Mouse (Mus musculus) limb, embryonic 13.5 days (tissue): Measurements from ENCODE around the gene Hist1h3b. TPM values are rescaled to one million over a fixed set of nuclear protein-coding genes. Genes with fewer than 3 reads are reported as not detected.

Source experiments
- ATAC-seq: fragments of 200-750 bp; cut with Nextera tagmentation; 2 replicates; pipeline ENCODE4 v1.8.0; 2017; ENCODE audit warnings: low read depth, moderate number of reproducible peaks, moderate TSS enrichment; ENCODE audit not compliant: low FRiP score
- H3K27ac ChIP-seq: fragments of 300-500 bp; sonication (generic); 2 replicates; pipeline ENCODE4 v1.5.1; 2015; ENCODE audit warnings: inconsistent platforms, mild to moderate bottlenecking, moderate library complexity
- H3K27me3 ChIP-seq: fragments of 300-500 bp; sonication (generic); 2 replicates; pipeline ENCODE4 v1.6.1; 2015; ENCODE audit warnings: mild to moderate bottlenecking, inconsistent platforms
- H3K36me3 ChIP-seq: fragments of 300-500 bp; sonication (generic); 2 replicates; pipeline ENCODE4 v1.6.1; 2015; ENCODE audit warnings: inconsistent platforms, mild to moderate bottlenecking, moderate library complexity
- H3K4me1 ChIP-seq: fragments of 300-500 bp; sonication (generic); 2 replicates; pipeline ENCODE4 v1.6.1; 2015; ENCODE audit warnings: inconsistent platforms
- H3K4me2 ChIP-seq: fragments of 300-500 bp; sonication (generic); replicated peaks from 2 replicates; pipeline ENCODE4 v1.6.1; 2015; ENCODE audit warnings: inconsistent platforms, mild to moderate bottlenecking, moderate library complexity
- H3K4me3 ChIP-seq: fragments of 300-500 bp; sonication (generic); 2 replicates; pipeline ENCODE4 v1.5.1; 2015; ENCODE audit warnings: moderate library complexity, mild to moderate bottlenecking, inconsistent platforms
- H3K9ac ChIP-seq: fragments of 300-500 bp; sonication (generic); 2 replicates; pipeline ENCODE4 v1.6.1; 2015; ENCODE audit warnings: mild to moderate bottlenecking, inconsistent platforms
- H3K9me3 ChIP-seq: fragments of 300-500 bp; sonication (generic); 2 replicates; pipeline ENCODE4 v1.6.1; 2016; ENCODE audit warnings: inconsistent platforms
- WGBS: fragments of 180-500 bp; shearing (Covaris S2); methylation state at CpG from one replicate; pipeline ENCODE4 v1.1.7; 2015; 5-methylcytosine and 5-hydroxymethylcytosine counted together
- microRNA-seq: library from miRNA; unstranded; fragments of <30 nt; microRNA quantifications from one replicate; pipeline ENCODE4, GENCODE M21; 2016
- polyA plus RNA-seq: library from polyadenylated mRNA; unstranded; fragments of >200 nt; fragmentation: Nextera tagmentation; extraction: Ambion mirVana; gene quantifications from 2 replicates; pipeline ENCODE4 v1.2.1, GENCODE M21; 2015

The Hist1h3b gene
- polyA plus RNA-seq, 1 experiment from 2014 or later, result 14.7 TPM

GRCm38 (mm10) chr13:23772561-23773313, 20.7 kb downstream of the Hist1h3b start:
- 24% methylated on average over 21 of the region's 21 CpGs for WGBS
- Histone ChIP-seq H3K4me2 (peak overlapping the region; percentile 52), H3K27ac (no peak overlapping the region), H3K9ac (no peak overlapping the region), H3K27me3 (no peaks in the 10 kb centered on the region), H3K36me3 (no peaks in the 10 kb centered on the region), H3K4me3 (no peak overlapping the region), H3K4me1 (peaks cover 4% of the 10 kb centered on the region; the same call in 1 of the 2 replicates), H3K9me3 (no peaks in the 10 kb centered on the region)
- peak; percentile 87 for ATAC-seq

- no peaks in the 10 kb centered on the region for H3K27me3 ChIP-seq
- no peaks in the 10 kb centered on the region for H3K36me3 ChIP-seq
- no peak overlapping the region for H3K27ac ChIP-seq
- WGBS, result 88% methylated on average over 7 of the region's 7 CpGs
- no peak overlapping the region for H3K9ac ChIP-seq
- no peaks in the 10 kb centered on the region for H3K9me3 ChIP-seq
- ATAC-seq, result no peak
- H3K4me2 ChIP-seq, result no peak overlapping the region
- no peaks in the 10 kb centered on the region for H3K4me1 ChIP-seq
- no peak overlapping the region for H3K4me3 ChIP-seq
Observed at GRCm38 (mm10) chr13:23778339-23778738, 26.3 kb downstream of the Hist1h3b start.

GRCm38 (mm10) chr13:23779025-23779424, 27.0 kb downstream of the Hist1h3b start:
- Histone ChIP-seq H3K27me3 (no peaks in the 10 kb centered on the region), H3K36me3 (no peaks in the 10 kb centered on the region), H3K9ac (no peak overlapping the region), H3K4me3 (no peak overlapping the region), H3K9me3 (no peaks in the 10 kb centered on the region), H3K4me2 (no peak overlapping the region), H3K27ac (no peak overlapping the region), H3K4me1 (no peaks in the 10 kb centered on the region)
- ATAC-seq, result no peak
- WGBS, result 86% methylated on average over 4 of the region's 4 CpGs

- no peaks in the 10 kb centered on the region for H3K36me3 ChIP-seq
- H3K4me3 ChIP-seq, result no peak overlapping the region
- H3K9me3 ChIP-seq, result no peaks in the 10 kb centered on the region
- H3K27ac ChIP-seq, result no peak overlapping the region
- H3K9ac ChIP-seq, result no peak overlapping the region
- H3K27me3 ChIP-seq, result no peaks in the 10 kb centered on the region
- H3K4me2 ChIP-seq, result no peak overlapping the region
- no peak for ATAC-seq
- WGBS, result 45% methylated on average over 2 of the region's 2 CpGs
- no peaks in the 10 kb centered on the region for H3K4me1 ChIP-seq
Observed at GRCm38 (mm10) chr13:23792520-23792919, 40.5 kb downstream of the Hist1h3b start.

GRCm38 (mm10) chr13:23799405-23799804, 47.3 kb downstream of the Hist1h3b start:
- no peak for ATAC-seq
- Histone ChIP-seq H3K36me3 (no peaks in the 10 kb centered on the region), H3K27ac (no peak overlapping the region), H3K4me1 (peaks cover 14% of the 10 kb centered on the region), H3K4me3 (no peak overlapping the region), H3K9ac (no peak overlapping the region), H3K9me3 (no peaks in the 10 kb centered on the region), H3K27me3 (no peaks in the 10 kb centered on the region), H3K4me2 (no peak overlapping the region)
- 62% methylated on average over 5 of the region's 5 CpGs for WGBS

Small RNA genes lying within 50 kb of the gene (microRNA-seq; reads per million reads assigned to microRNA genes)
- gene Gm44314 (not detected), gene Gm44484 (not detected)

Other genes with a start within 250 kb of the Hist1h3b start
- 4.1 and 8.4 TPM in 2 replicates for gene Hist1h4h, start 221.2 kb upstream of the Hist1h3b start, polyA plus RNA-seq
- gene Hist1h2af, start 218.4 kb upstream of the Hist1h3b start, polyA plus RNA-seq, result 9.3 and 10.0 TPM in 2 replicates
- 9.8 and 10.9 TPM in 2 replicates for gene Hist1h3g, start 216.8 kb upstream of the Hist1h3b start, polyA plus RNA-seq
- gene Hist1h2bh, start 208.9 kb upstream of the Hist1h3b start, polyA plus RNA-seq, result 0.74 and 1.0 TPM in 2 replicates
- 1.5 and 1.7 TPM in 2 replicates for gene Hist1h3f, start 208.2 kb upstream of the Hist1h3b start, polyA plus RNA-seq
- 1.0 and 1.9 TPM in 2 replicates for gene Hist1h4f, start 200.6 kb upstream of the Hist1h3b start, polyA plus RNA-seq
- gene Hist1h1d, start 199.0 kb upstream of the Hist1h3b start, polyA plus RNA-seq, result 0.46 and 0.51 TPM in 2 replicates
- 8.2 and 8.9 TPM in 2 replicates for gene Hist1h3e, start 189.9 kb upstream of the Hist1h3b start, polyA plus RNA-seq
- gene Hist1h2ae, start 181.0 kb upstream of the Hist1h3b start, polyA plus RNA-seq, result 110 and 115 TPM in 2 replicates
- gene Hist1h2bg, start 180.9 kb upstream of the Hist1h3b start, polyA plus RNA-seq, result 11.2 and 14.4 TPM in 2 replicates
- gene Hist1h2bf, start 178.1 kb upstream of the Hist1h3b start, polyA plus RNA-seq, result 9.1 and 16.5 TPM in 2 replicates
- gene Hist1h2ad, start 177.9 kb upstream of the Hist1h3b start, polyA plus RNA-seq, result 1.0 and 3.0 TPM in 2 replicates
- 7.8 and 8.4 TPM in 2 replicates for gene Hist1h3d, start 176.5 kb upstream of the Hist1h3b start, polyA plus RNA-seq
- gene Hist1h4d, start 170.7 kb upstream of the Hist1h3b start, polyA plus RNA-seq, result 126 and 130 TPM in 2 replicates
- gene Hist1h2be, start 131.1 kb upstream of the Hist1h3b start, polyA plus RNA-seq, result 2.0 and 2.5 TPM in 2 replicates
- 19.9 and 21.1 TPM in 2 replicates for gene Hist1h1e, start 129.7 kb upstream of the Hist1h3b start, polyA plus RNA-seq
- gene Hist1h2ac, start 68.3 kb upstream of the Hist1h3b start, polyA plus RNA-seq, result 1.00 and 1.3 TPM in 2 replicates
- gene Hist1h2bc, start 68.1 kb upstream of the Hist1h3b start, polyA plus RNA-seq, result 35.3 and 35.7 TPM in 2 replicates
- 0.36 and 0.43 TPM in 2 replicates for gene Hist1h1t, start 56.5 kb upstream of the Hist1h3b start, polyA plus RNA-seq
- 9.0 and 10.3 TPM in 2 replicates for gene Hist1h4c, start 53.8 kb upstream of the Hist1h3b start, polyA plus RNA-seq
- gene Hfe, start 41.4 kb upstream of the Hist1h3b start, polyA plus RNA-seq, result 5.2 and 5.5 TPM in 2 replicates
- gene Hist1h1c, start 13.5 kb upstream of the Hist1h3b start, polyA plus RNA-seq, result 22.0 and 23.8 TPM in 2 replicates
- gene Hist1h3c, start 6.7 kb upstream of the Hist1h3b start, polyA plus RNA-seq, result 17.7 and 20.6 TPM in 2 replicates
- gene Hist1h2bb, start 5.5 kb upstream of the Hist1h3b start, polyA plus RNA-seq, result 2.2 and 3.1 TPM in 2 replicates
- gene Hist1h2ab, start 1.1 kb upstream of the Hist1h3b start, polyA plus RNA-seq, result 47.8 and 56.8 TPM in 2 replicates
- 7.2 and 13.5 TPM in 2 replicates for gene Hist1h4b, start 4.7 kb downstream of the Hist1h3b start, polyA plus RNA-seq
- gene Hist1h4a, start 9.0 kb downstream of the Hist1h3b start, polyA plus RNA-seq, result 0.65 TPM in 1 of 2 replicates, not detected in the other
- 11.8 and 14.9 TPM in 2 replicates for gene Hist1h3a, start 10.1 kb downstream of the Hist1h3b start, polyA plus RNA-seq
- 4.3 and 6.0 TPM in 2 replicates for gene Hist1h1a, start 11.4 kb downstream of the Hist1h3b start, polyA plus RNA-seq
- not detected in 2 replicates for gene Trim38, start 17.6 kb downstream of the Hist1h3b start, polyA plus RNA-seq
- not detected in 2 replicates for gene Slc17a2, start 54.7 kb downstream of the Hist1h3b start, polyA plus RNA-seq
- 0.20 and 0.29 TPM in 2 replicates for gene Slc17a3, start 87.2 kb downstream of the Hist1h3b start, polyA plus RNA-seq
- gene Slc17a1, start 115.5 kb downstream of the Hist1h3b start, polyA plus RNA-seq, result not detected in 2 replicates
- 0.06 TPM in 1 of 2 replicates, not detected in the other for gene Slc17a4, start 162.7 kb downstream of the Hist1h3b start, polyA plus RNA-seq
- gene Hist1h2ba, start 181.9 kb downstream of the Hist1h3b start, polyA plus RNA-seq, result not detected in 2 replicates
- not detected in 2 replicates for gene Hist1h2aa, start 182.2 kb downstream of the Hist1h3b start, polyA plus RNA-seq
- 0.27 TPM in 1 of 2 replicates, not detected in the other for gene Scgn, start 238.9 kb downstream of the Hist1h3b start, polyA plus RNA-seq